Mouse (Mus musculus) embryonic facial prominence, embryonic 12.5 days (tissue): ENCODE results near the gene Cdca7l. TPM values are rescaled to one million over a fixed set of nuclear protein-coding genes. Genes with fewer than 3 reads are reported as not detected.
"Not testable (repeated sequence)": the region's sequence is repeated elsewhere in the genome, so short reads cannot be mapped to it uniquely, and the experiment has no call there.

ENCODE experiments used
- ATAC-seq: fragments of 200-750 bp; cut with Nextera tagmentation; 2 replicates; pipeline ENCODE4 v1.8.0; 2017; ENCODE audit not compliant: insufficient number of reproducible peaks, insufficient read depth, low FRiP score, low TSS enrichment
- H3K27ac ChIP-seq: fragments of 300-500 bp; sonication (generic); 2 replicates; pipeline ENCODE4 v1.5.1; 2016; ENCODE audit warnings: mild to moderate bottlenecking
- H3K27me3 ChIP-seq: fragments of 300-500 bp; sonication (generic); 2 replicates; pipeline ENCODE4 v1.6.1; 2016; ENCODE audit warnings: mild to moderate bottlenecking, moderate library complexity
- H3K36me3 ChIP-seq: fragments of 300-500 bp; sonication (generic); 2 replicates; pipeline ENCODE4 v1.6.1; 2016; ENCODE audit warnings: mild to moderate bottlenecking
- H3K4me1 ChIP-seq: fragments of 300-500 bp; sonication (generic); 2 replicates; pipeline ENCODE4 v1.6.1; 2016
- H3K4me2 ChIP-seq: fragments of 300-500 bp; sonication (generic); replicated peaks from 2 replicates; pipeline ENCODE4 v1.6.1; 2016; ENCODE audit warnings: mild to moderate bottlenecking, moderate library complexity
- H3K4me3 ChIP-seq: fragments of 300-500 bp; sonication (generic); 2 replicates; pipeline ENCODE4 v1.5.1; 2016; ENCODE audit warnings: mild to moderate bottlenecking
- H3K9ac ChIP-seq: fragments of 300-500 bp; sonication (generic); 2 replicates; pipeline ENCODE4 v1.6.1; 2016; ENCODE audit warnings: mild to moderate bottlenecking, moderate library complexity
- H3K9me3 ChIP-seq: fragments of 300-500 bp; sonication (generic); 2 replicates; pipeline ENCODE4 v1.6.1; 2016; ENCODE audit warnings: mild to moderate bottlenecking, moderate library complexity
- WGBS: fragments of 180-500 bp; shearing (Covaris S2); methylation state at CpG from one replicate; pipeline ENCODE4 v1.1.7; 2016; 5-methylcytosine and 5-hydroxymethylcytosine counted together
- polyA plus RNA-seq: library from polyadenylated mRNA; unstranded; fragments of >200 nt; fragmentation: Nextera tagmentation; extraction: Ambion mirVana; gene quantifications from 2 replicates; pipeline ENCODE4 v1.2.1, GENCODE M21; 2016

Cdca7l gene
- polyA plus RNA-seq, 1 experiment from 2014 or later: 34.6 TPM

DNA sequence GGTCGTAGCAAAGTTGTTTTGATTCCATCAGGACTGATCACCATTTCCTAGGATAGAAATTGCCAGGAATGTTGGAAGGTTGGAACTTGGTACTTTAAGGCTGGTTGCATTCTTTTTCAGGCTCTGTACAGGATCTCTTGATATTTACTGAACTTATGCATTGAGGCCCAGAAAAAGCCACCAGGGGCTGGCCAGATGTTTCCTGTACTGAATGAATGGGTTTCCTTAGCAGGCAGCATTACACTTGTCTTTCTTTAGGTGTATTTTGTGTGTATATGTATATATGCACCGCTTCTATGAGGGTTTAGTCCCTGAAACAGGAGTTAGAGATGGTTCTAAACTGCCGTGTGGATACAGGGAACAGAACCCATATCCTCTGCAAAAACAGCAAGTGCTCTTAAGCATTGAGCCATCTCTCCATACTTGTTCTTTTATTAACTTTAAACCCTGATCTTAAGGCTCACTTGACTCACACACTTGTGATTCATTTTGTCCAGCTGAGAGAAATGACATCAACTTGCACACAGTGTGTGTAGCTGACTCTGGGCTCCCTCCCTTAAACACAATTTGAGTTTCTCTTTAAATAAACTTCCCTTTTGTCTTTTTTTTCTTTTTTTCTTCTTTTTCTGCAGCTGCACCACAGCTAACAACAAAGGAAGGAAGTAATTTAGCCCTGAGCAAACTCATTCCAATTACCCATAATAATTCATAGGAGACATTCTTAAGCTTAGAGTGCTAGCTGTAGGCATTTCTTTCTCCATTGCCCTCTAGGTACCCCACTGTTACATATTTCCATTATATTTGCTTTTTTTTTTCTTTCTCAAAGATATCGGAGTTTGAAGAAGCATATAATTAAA is 63.8 kb downstream of the Cdca7l start:
- H3K4me2 ChIP-seq: no peak overlapping the region
- peaks cover 33% of the 10 kb centered on the region for H3K36me3 ChIP-seq
- no peaks in the 10 kb centered on the region for H3K27me3 ChIP-seq
- H3K4me1 ChIP-seq: peaks cover 8% of the 10 kb centered on the region
- 74% methylated on average over 4 of the region's 4 CpGs for WGBS
- no peak overlapping the region for H3K9ac ChIP-seq
- no peak for ATAC-seq
- no peak overlapping the region for H3K4me3 ChIP-seq
- no peak overlapping the region for H3K27ac ChIP-seq
- H3K9me3 ChIP-seq: no peaks in the 10 kb centered on the region

DNA sequence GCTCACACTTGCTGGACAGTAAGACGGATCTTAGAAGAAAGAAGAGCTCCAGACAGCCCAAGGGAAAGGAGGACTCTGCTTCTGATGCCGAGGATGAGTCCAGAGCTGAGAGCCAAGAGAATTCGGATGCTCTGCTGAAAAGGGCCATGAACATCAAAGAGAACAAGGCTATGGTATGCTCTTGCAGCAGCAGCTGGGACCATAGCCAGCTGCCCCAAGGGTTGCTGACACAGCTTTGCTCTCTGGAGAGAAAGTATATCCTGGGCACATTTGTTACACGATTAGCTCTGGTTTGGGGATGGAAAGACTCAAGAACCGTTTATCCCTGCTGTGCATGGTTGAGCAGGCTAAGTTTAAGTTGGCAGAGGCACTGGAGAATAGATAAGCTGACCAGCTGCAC is 68.2 kb downstream of the Cdca7l start:
- Histone ChIP-seq H3K9ac (no peak overlapping the region), H3K27ac (no peak overlapping the region), H3K36me3 (peaks cover 58% of the 10 kb centered on the region), H3K4me3 (no peak overlapping the region), H3K27me3 (no peaks in the 10 kb centered on the region), H3K9me3 (no peaks in the 10 kb centered on the region), H3K4me1 (no peaks in the 10 kb centered on the region), H3K4me2 (no peak overlapping the region)
- ATAC-seq: no peak
- WGBS: 87% methylated on average over 5 of the region's 5 CpGs

DNA sequence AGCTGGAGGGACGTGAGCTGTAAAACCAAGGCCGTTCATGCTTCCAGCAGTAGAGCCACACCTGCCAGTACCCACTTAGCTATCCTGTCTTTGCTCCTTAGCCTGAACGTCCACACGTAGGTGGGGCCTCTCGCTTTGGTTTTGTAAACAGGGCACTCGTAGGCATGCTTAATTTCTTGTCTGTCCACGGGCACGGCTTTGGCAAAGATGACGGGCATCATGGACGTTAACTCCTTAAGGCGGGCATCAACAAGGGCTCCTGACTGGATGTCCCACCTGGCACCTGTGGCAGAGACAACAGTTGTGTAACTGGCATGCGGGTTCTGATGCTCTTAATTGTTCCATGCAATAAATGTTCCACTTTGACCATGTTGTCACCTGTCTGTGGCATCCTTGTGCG is 74.3 kb downstream of the Cdca7l start:
- WGBS: 94% methylated on average over 13 of the region's 13 CpGs
- Histone ChIP-seq H3K9me3 (no peaks in the 10 kb centered on the region), H3K36me3 (peaks cover 58% of the 10 kb centered on the region)

DNA sequence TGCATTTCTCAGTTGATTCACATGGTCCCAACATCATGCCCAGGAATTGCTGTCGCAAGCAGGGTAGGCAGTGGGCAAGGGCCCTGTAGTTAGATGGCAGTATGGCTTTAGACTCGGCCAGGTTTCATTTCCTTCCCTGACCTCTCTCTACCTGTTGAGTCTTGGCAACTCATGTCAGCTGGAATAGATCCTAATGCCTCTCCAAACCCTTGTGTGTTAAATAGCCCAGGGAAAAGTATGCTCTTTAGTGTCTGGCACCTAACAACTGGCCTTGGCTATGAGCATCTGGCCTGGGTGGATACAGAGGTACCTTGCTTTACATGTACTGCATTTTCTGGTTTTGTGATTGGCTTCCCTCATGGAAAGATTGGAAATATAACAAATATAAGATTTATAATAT is 80.5 kb downstream of the Cdca7l start:
- H3K4me1 ChIP-seq: no peaks in the 10 kb centered on the region
- H3K4me2 ChIP-seq: no peak overlapping the region
- WGBS: 92% methylated on average over 2 of the region's 2 CpGs
- H3K4me3 ChIP-seq: no peak overlapping the region
- H3K27ac ChIP-seq: no peak overlapping the region
- H3K9ac ChIP-seq: no peak overlapping the region
- no peaks in the 10 kb centered on the region for H3K9me3 ChIP-seq
- peaks cover 10% of the 10 kb centered on the region; the same call in 1 of the 2 replicates for H3K36me3 ChIP-seq
- no peaks in the 10 kb centered on the region for H3K27me3 ChIP-seq
- no peak for ATAC-seq

More for the DNA sequence above, 74.3 kb downstream of the Cdca7l start:
- no peaks in the 10 kb centered on the region for H3K27me3 ChIP-seq
- no peak overlapping the region for H3K4me2 ChIP-seq
- H3K4me1 ChIP-seq: no peaks in the 10 kb centered on the region
- H3K4me3 ChIP-seq: no peak overlapping the region
- H3K27ac ChIP-seq: no peak overlapping the region
- no peak for ATAC-seq
- H3K9ac ChIP-seq: no peak overlapping the region

DNA sequence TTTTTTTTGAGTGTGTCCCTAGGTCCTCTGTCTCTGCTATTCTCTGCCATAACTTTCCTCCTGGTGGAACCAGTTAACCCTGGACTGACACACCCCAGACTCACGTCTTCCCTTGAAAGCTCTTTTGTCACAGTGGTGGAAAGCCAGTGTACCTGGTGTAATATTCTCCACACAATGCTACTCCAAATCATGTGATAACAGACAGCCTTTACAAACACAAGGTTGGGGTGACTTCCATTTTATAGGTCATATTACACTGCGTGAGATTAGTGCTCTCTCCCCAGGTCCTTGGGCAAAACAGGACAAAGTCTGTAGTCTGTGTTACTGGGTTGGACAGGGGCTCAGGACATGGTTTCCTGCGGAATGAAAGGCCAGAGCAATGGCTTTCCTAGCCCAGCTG is 83.3 kb downstream of the Cdca7l start:
- H3K4me3 ChIP-seq: no peak overlapping the region
- no peaks in the 10 kb centered on the region for H3K27me3 ChIP-seq
- no peak overlapping the region for H3K9ac ChIP-seq
- H3K9me3 ChIP-seq: no peaks in the 10 kb centered on the region
- no peaks in the 10 kb centered on the region for H3K4me1 ChIP-seq
- WGBS: 65% methylated on average over 3 of the region's 3 CpGs
- no peaks in the 10 kb centered on the region for H3K36me3 ChIP-seq
- ATAC-seq: no peak
- H3K4me2 ChIP-seq: no peak overlapping the region
- no peak overlapping the region for H3K27ac ChIP-seq

DNA sequence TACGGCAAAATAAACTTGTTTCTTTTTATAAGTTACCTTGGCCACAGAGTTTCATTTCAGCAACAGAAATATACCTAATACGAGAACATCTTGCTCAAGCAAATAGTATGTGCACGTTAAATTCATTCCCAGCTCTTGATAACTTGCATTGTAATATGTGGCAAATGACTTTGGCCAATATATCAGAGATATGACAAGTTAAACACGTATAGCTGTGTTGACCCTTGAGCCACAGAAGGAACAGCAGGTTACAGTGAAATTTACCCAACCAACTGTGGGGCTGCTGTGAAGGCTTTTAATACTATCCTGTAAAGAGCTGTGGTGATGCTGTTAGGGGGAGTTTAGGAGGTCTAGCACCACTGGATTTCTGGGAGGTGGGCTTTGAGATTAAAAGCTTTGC is 96.7 kb downstream of the Cdca7l start:
- WGBS: 71% methylated on average over 1 of the region's 4 CpGs
- not testable (repeated sequence) for H3K27me3 ChIP-seq, H3K9ac ChIP-seq, H3K36me3 ChIP-seq, H3K27ac ChIP-seq, H3K9me3 ChIP-seq, H3K4me1 ChIP-seq, H3K4me3 ChIP-seq, H3K4me2 ChIP-seq, ATAC-seq

DNA sequence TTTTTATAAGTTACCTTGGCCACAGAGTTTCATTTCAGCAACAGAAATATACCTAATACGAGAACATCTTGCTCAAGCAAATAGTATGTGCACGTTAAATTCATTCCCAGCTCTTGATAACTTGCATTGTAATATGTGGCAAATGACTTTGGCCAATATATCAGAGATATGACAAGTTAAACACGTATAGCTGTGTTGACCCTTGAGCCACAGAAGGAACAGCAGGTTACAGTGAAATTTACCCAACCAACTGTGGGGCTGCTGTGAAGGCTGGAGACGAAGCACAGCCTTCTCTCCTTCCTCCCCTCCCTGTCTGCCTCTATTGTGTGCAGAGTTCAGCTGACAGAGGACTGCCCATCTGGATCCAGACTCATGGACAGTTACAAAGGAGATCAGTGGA is 97.3 kb downstream of the Cdca7l start:
- not testable (repeated sequence) for H3K27me3 ChIP-seq, H3K4me1 ChIP-seq, H3K4me3 ChIP-seq, H3K9ac ChIP-seq, H3K9me3 ChIP-seq, H3K36me3 ChIP-seq, ATAC-seq, H3K27ac ChIP-seq, H3K4me2 ChIP-seq
- WGBS: 64% methylated on average over 2 of the region's 4 CpGs

DNA sequence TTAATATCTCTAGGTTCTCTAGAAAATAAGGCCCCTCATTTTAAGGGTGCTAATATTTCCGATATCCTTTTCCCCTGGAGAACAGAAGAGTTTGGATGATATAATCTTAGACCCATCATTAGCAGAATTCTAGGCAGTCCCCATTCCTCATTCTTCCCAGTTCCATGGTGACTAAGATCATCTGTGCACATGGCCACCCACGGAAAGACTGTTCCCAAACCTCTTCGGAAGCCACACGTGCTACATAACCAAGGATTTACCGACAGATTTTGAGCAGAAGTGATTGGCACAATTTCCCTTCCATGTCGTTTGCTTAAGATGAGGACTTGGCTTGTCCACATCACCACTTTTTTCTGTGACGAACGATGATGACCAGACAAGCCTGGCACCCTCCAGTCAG is 99.6 kb downstream of the Cdca7l start:
- Histone ChIP-seq H3K4me2 (no peak overlapping the region), H3K27me3 (no peaks in the 10 kb centered on the region), H3K9me3 (no peaks in the 10 kb centered on the region), H3K9ac (no peak overlapping the region), H3K4me3 (no peak overlapping the region), H3K4me1 (no peaks in the 10 kb centered on the region), H3K36me3 (no peaks in the 10 kb centered on the region), H3K27ac (no peak overlapping the region)
- WGBS: 89% methylated on average over 8 of the region's 8 CpGs
- no peak for ATAC-seq

DNA sequence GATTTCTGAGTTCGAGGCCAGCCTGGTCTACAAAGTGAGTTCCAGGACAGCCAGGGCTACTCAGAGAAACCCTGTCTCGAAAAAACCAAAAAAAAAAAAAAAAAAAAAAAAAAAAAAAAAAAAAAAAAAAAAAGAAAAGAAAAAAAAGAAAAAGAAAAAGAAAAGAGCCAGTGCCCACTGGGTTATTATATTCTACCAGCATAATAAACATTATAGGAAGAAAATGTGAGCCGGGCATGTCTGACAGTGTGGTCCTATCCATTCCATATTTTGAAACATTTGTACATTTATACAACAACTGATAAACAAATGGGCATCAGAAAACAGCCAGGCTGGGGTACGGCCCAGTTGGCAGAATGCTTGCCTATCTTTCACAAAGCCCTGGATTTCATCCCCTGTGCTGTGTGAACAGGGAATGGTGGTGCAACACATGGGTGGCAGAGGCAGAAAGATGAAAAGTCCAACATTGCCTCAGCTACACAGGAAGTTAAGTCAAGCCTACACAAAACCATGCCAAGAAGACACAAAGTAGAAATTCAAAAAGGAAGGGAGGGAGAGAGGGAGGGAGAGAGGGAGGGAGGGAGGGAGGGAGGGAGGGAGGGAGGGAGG is 101.2 kb downstream of the Cdca7l start:
- H3K9ac ChIP-seq, H3K9me3 ChIP-seq, H3K27me3 ChIP-seq, H3K27ac ChIP-seq, H3K36me3 ChIP-seq, H3K4me1 ChIP-seq, ATAC-seq, H3K4me3 ChIP-seq, H3K4me2 ChIP-seq: not testable (repeated sequence)
- WGBS: 87% methylated on average over 4 of the region's 4 CpGs

DNA sequence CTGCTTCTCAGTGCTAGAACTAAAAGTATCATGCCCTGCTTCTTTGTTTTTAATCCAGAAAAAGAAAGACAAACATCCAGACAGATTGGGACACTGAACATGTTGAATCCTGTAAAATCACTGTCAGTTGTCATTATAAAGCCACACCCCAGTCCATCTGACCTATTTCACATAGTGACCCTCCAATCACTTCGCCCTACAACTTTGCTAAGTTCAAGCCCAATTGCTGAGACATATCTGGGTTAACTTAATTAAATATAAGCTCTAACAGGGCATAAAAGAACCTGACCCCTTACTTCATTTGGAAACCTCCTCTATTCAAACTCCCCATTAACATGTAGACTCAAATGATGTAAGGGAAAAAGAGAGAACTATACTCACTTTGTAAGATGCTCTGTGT is 107.3 kb downstream of the Cdca7l start:
- H3K9ac ChIP-seq: no peak overlapping the region
- H3K4me1 ChIP-seq: no peaks in the 10 kb centered on the region
- H3K4me2 ChIP-seq: no peak overlapping the region
- no peaks in the 10 kb centered on the region for H3K36me3 ChIP-seq
- no peak overlapping the region for H3K4me3 ChIP-seq
- WGBS: 76% methylated on average over 1 of the region's 1 CpGs
- no peak for ATAC-seq
- H3K9me3 ChIP-seq: no peaks in the 10 kb centered on the region
- no peak overlapping the region for H3K27ac ChIP-seq
- H3K27me3 ChIP-seq: no peaks in the 10 kb centered on the region

DNA sequence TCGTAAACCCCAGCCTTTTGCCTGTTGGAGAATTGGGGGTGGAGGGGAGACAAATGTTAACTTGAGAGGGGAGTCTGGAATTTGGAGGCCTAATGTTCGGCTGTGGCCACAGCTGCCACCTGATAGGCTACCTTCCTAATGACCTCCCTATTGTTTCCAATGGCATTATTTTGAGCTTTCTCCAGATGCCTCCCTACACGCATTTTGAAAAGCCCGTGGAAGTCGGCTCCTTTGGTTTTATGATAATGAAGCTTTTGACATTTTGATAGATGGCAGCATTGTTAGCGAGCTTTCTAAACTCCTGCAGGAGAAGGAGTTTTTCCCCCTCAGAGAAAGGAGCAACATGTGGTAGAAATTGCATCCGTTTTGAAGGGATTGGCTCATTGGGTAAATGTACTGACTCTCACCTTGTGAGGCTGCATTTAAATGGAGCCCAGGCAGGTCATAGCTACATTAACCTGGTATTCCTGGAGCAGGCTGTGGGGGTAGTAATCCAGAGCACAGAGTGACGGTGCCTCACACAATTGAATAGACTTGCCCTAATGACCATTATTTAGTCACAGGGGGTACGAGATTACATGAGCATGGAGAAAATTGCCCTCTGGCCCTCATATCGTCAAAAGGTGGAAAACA is 110.6 kb downstream of the Cdca7l start:
- WGBS: 26% methylated on average over 10 of the region's 10 CpGs
- H3K4me3 ChIP-seq: no peak overlapping the region
- no peaks in the 10 kb centered on the region for H3K27me3 ChIP-seq
- no peak overlapping the region for H3K4me2 ChIP-seq
- no peaks in the 10 kb centered on the region for H3K36me3 ChIP-seq
- H3K4me1 ChIP-seq: no peaks in the 10 kb centered on the region
- H3K27ac ChIP-seq: no peak overlapping the region
- no peaks in the 10 kb centered on the region for H3K9me3 ChIP-seq
- ATAC-seq: no peak
- H3K9ac ChIP-seq: no peak overlapping the region
